Mouse (Mus musculus) kidney, embryonic 16.5 days (tissue): ENCODE measurements around the gene Rab8a. TPM values are rescaled to one million over a fixed set of nuclear protein-coding genes. Genes with fewer than 3 reads are reported as not detected.

ENCODE experiments used
- ATAC-seq: fragments of 200-750 bp; cut with Nextera tagmentation; 2 replicates; pipeline ENCODE4 v1.8.0; 2017; ENCODE audit warnings: moderate TSS enrichment; ENCODE audit not compliant: low FRiP score, low TSS enrichment
- H3K27ac ChIP-seq: fragments of 300-500 bp; sonication (generic); 2 replicates; pipeline ENCODE4 v1.5.1; 2014; ENCODE audit warnings: low read length
- H3K27me3 ChIP-seq: fragments of 300-500 bp; sonication (generic); 2 replicates; pipeline ENCODE4 v1.6.1; 2014; ENCODE audit warnings: low read length, control low read depth, mixed read lengths; ENCODE audit not compliant: insufficient read depth
- H3K36me3 ChIP-seq: fragments of 300-500 bp; sonication (generic); 2 replicates; pipeline ENCODE4 v1.6.1; 2014; ENCODE audit warnings: low read length, control low read depth, mixed read lengths; ENCODE audit not compliant: insufficient read depth
- H3K4me1 ChIP-seq: fragments of 300-500 bp; sonication (generic); 2 replicates; pipeline ENCODE4 v1.6.1; 2014; ENCODE audit warnings: low read length, control low read depth, mixed read lengths; ENCODE audit not compliant: insufficient read depth
- H3K4me2 ChIP-seq: fragments of 300-500 bp; sonication (generic); replicated peaks from 2 replicates; pipeline ENCODE4 v1.6.1; 2014; ENCODE audit warnings: low read depth, low read length
- H3K4me3 ChIP-seq: fragments of 300-500 bp; sonication (generic); 2 replicates; pipeline ENCODE4 v1.5.1; 2014; ENCODE audit warnings: mild to moderate bottlenecking, low read length
- H3K9ac ChIP-seq: fragments of 300-500 bp; sonication (generic); replicated peaks from 2 replicates; pipeline ENCODE4 v1.6.1; 2014; ENCODE audit warnings: low read length
- H3K9me3 ChIP-seq: fragments of 300-500 bp; sonication (generic); 2 replicates; pipeline ENCODE4 v1.6.1; 2016; ENCODE audit warnings: low read length, control low read depth
- WGBS: fragments of 180-500 bp; shearing (Covaris S2); extraction: QIAGEN DNeasy Blood & Tissue Kit; methylation state at CpG from one replicate; pipeline ENCODE4 v1.1.7; 2014; 5-methylcytosine and 5-hydroxymethylcytosine counted together
- polyA plus RNA-seq: library from polyadenylated mRNA; unstranded; fragments of >200 nt; fragmentation: Nextera tagmentation; extraction: Ambion mirVana; gene quantifications from 2 replicates; pipeline ENCODE4 v1.2.1, GENCODE M21; 2015

Gene Rab8a
- polyA plus RNA-seq, 1 experiment from 2014 or later: 143 TPM

DNA sequence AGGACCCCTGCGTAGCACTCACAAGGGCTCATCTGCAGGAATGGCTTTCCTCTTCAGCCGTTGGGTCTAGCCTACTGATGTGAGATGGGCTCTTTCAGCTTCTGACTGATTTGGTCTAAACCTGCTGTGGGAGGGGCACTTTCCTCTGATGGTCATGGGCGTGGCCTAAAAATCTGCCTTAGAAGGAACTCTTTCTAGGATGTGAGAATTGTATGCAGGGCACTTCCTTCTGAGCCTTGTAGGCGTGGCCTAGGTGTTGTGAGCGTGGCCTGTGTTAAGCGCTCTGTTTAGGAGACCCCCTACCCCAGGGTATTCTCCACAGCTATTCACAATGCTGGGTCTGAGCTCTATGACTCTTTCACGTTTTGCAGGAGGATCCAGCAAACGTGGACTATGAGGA, 37.0 kb downstream of the Rab8a start:
- WGBS: 66% methylated on average over 8 of the region's 8 CpGs
- H3K9me3 ChIP-seq: peaks cover 8% of the 10 kb centered on the region
- no peaks in the 10 kb centered on the region for H3K4me1 ChIP-seq
- H3K27ac ChIP-seq: no peak overlapping the region
- H3K27me3 ChIP-seq: no peaks in the 10 kb centered on the region
- H3K4me2 ChIP-seq: no peak overlapping the region
- no peak overlapping the region for H3K9ac ChIP-seq
- ATAC-seq: no peak; the same call in 1 of the 2 replicates
- H3K36me3 ChIP-seq: no peaks in the 10 kb centered on the region
- H3K4me3 ChIP-seq: no peak overlapping the region

- Histone ChIP-seq H3K4me1 (no peaks in the 10 kb centered on the region), H3K27me3 (no peaks in the 10 kb centered on the region), H3K9ac (no peak overlapping the region), H3K9me3 (peaks cover 3% of the 10 kb centered on the region; the same call in 1 of the 2 replicates), H3K4me2 (no peak overlapping the region), H3K27ac (no peak overlapping the region), H3K36me3 (no peaks in the 10 kb centered on the region), H3K4me3 (no peak overlapping the region)
- 72% methylated on average over 1 of the region's 1 CpGs for WGBS
- no peak for ATAC-seq
Measured at GRCm38 (mm10) chr8:72208582-72208981, 47.6 kb downstream of the Rab8a start.

- no peak overlapping the region for H3K27ac ChIP-seq
- 0 out of 2 replicates have a peak, but pooled peaks cover 6% of the 10 kb centered on the region for H3K27me3 ChIP-seq
- H3K4me2 ChIP-seq: no peak overlapping the region
- H3K9me3 ChIP-seq: no peaks in the 10 kb centered on the region
- no peak overlapping the region for H3K4me3 ChIP-seq
- ATAC-seq: no peak; the same call in 1 of the 2 replicates
- H3K4me1 ChIP-seq: no peaks in the 10 kb centered on the region
- 74% methylated on average over 4 of the region's 4 CpGs for WGBS
- H3K36me3 ChIP-seq: no peaks in the 10 kb centered on the region
- no peak overlapping the region for H3K9ac ChIP-seq
Measured at GRCm38 (mm10) chr8:72210222-72210621, 49.2 kb downstream of the Rab8a start.

DNA sequence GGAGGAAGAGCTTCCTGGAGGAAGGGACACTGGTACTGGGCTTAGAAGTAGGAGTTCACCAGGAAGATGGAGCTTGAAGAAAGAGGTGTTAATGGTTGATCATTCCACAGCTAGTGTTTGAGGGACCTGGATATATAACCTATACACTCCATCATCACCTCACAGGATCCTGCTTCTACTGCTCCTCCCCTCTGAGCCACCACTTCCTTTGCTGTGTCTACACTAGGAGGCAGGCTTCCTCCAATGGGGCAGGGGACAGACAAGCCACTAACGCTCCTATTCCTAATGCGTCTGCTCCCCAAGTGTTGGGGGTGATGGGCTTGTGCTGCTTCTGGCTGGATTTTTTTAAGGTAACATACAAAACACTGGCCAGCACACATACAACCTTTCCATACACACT, 49.7 kb downstream of the Rab8a start:
- no peak overlapping the region for H3K9ac ChIP-seq
- ATAC-seq: no peak
- no peak overlapping the region for H3K4me2 ChIP-seq
- H3K36me3 ChIP-seq: no peaks in the 10 kb centered on the region
- H3K4me1 ChIP-seq: no peaks in the 10 kb centered on the region
- 0 out of 2 replicates have a peak, but pooled peaks cover 6% of the 10 kb centered on the region for H3K27me3 ChIP-seq
- H3K27ac ChIP-seq: no peak overlapping the region
- no peak overlapping the region for H3K4me3 ChIP-seq
- no peaks in the 10 kb centered on the region for H3K9me3 ChIP-seq
- 57% methylated on average over 2 of the region's 2 CpGs for WGBS

DNA sequence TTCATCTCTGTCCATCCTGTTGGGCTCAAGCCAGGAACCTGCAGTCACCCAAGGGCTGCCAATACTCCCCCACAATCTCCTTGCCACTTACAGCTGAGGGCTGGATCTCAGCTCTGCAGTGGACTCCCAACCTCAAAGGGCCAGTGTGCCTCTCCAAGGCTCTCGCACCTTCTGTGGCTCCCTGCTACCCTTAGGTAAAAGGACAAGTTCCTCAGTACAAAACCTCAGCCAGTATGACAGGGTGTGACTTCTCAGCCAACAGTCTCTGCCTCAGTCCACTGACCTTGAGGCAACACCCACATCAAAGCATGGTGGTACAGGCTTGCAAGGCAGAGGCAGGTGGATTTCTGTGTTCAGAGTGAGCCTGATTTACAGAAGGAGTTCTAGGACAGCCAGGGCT, 50.8 kb downstream of the Rab8a start:
- no peak overlapping the region for H3K4me2 ChIP-seq
- no peaks in the 10 kb centered on the region for H3K36me3 ChIP-seq
- no peak overlapping the region for H3K27ac ChIP-seq
- no peak overlapping the region for H3K4me3 ChIP-seq
- no peaks in the 10 kb centered on the region for H3K9me3 ChIP-seq
- no peaks in the 10 kb centered on the region for H3K4me1 ChIP-seq
- WGBS: 75% methylated on average over 1 of the region's 1 CpGs
- H3K27me3 ChIP-seq: 0 out of 2 replicates have a peak, but pooled peaks cover 6% of the 10 kb centered on the region
- no peak for ATAC-seq
- H3K9ac ChIP-seq: no peak overlapping the region

DNA sequence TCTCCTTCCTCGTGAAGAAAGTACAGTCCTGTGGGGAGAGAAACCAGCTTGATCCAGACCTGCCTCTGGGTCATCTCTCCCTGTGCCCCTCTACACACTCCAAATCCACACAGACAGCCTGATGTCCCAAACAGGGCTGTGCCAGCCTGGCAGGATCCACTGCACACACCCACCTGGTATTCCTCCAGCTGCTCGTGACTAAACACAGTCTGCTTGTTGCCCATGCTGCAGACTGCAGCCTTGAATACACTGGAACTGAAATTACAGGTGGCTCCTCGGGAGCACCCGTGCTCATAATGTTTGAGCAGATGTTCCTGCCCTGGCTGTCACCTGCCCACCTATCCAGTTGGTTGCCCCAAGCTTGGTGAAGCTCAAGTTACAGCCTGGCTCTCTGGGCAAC, 51.8 kb downstream of the Rab8a start, which contains the start of gene Cib3:
Gene Cib3, minus strand, starts transcription at position 87 of the 400 bp plus-strand sequence.
- WGBS: 44% methylated on average over 4 of the region's 4 CpGs
- Histone ChIP-seq H3K4me3 (no peak within 1 kb of the TSS), H3K36me3 (no peaks in the 10 kb centered on the region), H3K9ac (no peak within 1 kb of the TSS), H3K4me1 (no peaks in the 10 kb centered on the region), H3K9me3 (no peaks in the 10 kb centered on the region), H3K4me2 (no peak within 1 kb of the TSS), H3K27ac (no peak within 1 kb of the TSS), H3K27me3 (0 out of 2 replicates have a peak, but pooled peaks cover 9% of the 10 kb centered on the region)
- ATAC-seq: no peak

GRCm38 (mm10) chr8:72213536-72213935, 52.5 kb downstream of the Rab8a start, which contains the start of gene Gm11034:
Gm11034 (minus strand) TSS chr8:72213636.
- no peak within 1 kb of the TSS for H3K4me2 ChIP-seq

GRCm38 (mm10) chr8:72215060-72215459, 54.1 kb downstream of the Rab8a start:
- no peaks in the 10 kb centered on the region for H3K4me1 ChIP-seq
- H3K27ac ChIP-seq: no peak overlapping the region
- no peak overlapping the region for H3K4me2 ChIP-seq
- H3K36me3 ChIP-seq: no peaks in the 10 kb centered on the region
- H3K27me3 ChIP-seq: 0 out of 2 replicates have a peak, but pooled peaks cover 9% of the 10 kb centered on the region
- H3K9ac ChIP-seq: no peak overlapping the region
- no peak overlapping the region for H3K4me3 ChIP-seq
- H3K9me3 ChIP-seq: no peaks in the 10 kb centered on the region
- WGBS: 48% methylated on average over 2 of the region's 2 CpGs
- no peak for ATAC-seq

More at GRCm38 (mm10) chr8:72213536-72213935, 52.5 kb downstream of the Rab8a start, which contains the start of gene Gm11034:
- H3K36me3 ChIP-seq: no peaks in the 10 kb centered on the region
- H3K4me1 ChIP-seq: no peaks in the 10 kb centered on the region
- no peak within 1 kb of the TSS for H3K4me3 ChIP-seq
- WGBS: 75% methylated on average over 4 of the region's 4 CpGs
- H3K9me3 ChIP-seq: no peaks in the 10 kb centered on the region
- H3K27me3 ChIP-seq: 0 out of 2 replicates have a peak, but pooled peaks cover 9% of the 10 kb centered on the region
- no peak within 1 kb of the TSS for H3K9ac ChIP-seq
- H3K27ac ChIP-seq: no peak within 1 kb of the TSS
- ATAC-seq: no peak

- H3K4me1 ChIP-seq: peaks cover 6% of the 10 kb centered on the region
- no peak overlapping the region for H3K9ac ChIP-seq
- H3K27ac ChIP-seq: no peak overlapping the region
- 22% methylated on average over 1 of the region's 1 CpGs for WGBS
- no peaks in the 10 kb centered on the region for H3K9me3 ChIP-seq
- ATAC-seq: no peak
- no peaks in the 10 kb centered on the region for H3K36me3 ChIP-seq
- no peak overlapping the region for H3K4me2 ChIP-seq
- 0 out of 2 replicates have a peak, but pooled peaks cover 9% of the 10 kb centered on the region for H3K27me3 ChIP-seq
- H3K4me3 ChIP-seq: no peak overlapping the region
Measured at GRCm38 (mm10) chr8:72215871-72216270, 54.9 kb downstream of the Rab8a start.

- Histone ChIP-seq H3K4me2 (peak overlapping the region; percentile 68), H3K27ac (peak overlapping the region; percentile 41; the same call in 1 of the 2 replicates), H3K27me3 (0 out of 2 replicates have a peak, but pooled peaks cover 9% of the 10 kb centered on the region), H3K4me3 (peak overlapping the region; percentile 81), H3K9me3 (no peaks in the 10 kb centered on the region), H3K36me3 (peaks cover 23% of the 10 kb centered on the region), H3K4me1 (peaks cover 7% of the 10 kb centered on the region), H3K9ac (no peak overlapping the region; the same call in 1 of the 2 replicates)
- ATAC-seq: peak; percentile 25; the same call in 1 of the 2 replicates
- WGBS: 73% methylated on average over 9 of the region's 10 CpGs
Measured at GRCm38 (mm10) chr8:72218781-72219540, 58.0 kb downstream of the Rab8a start.
